Mouse (Mus musculus): ENCODE data around the gene Kansl1l.

Gene Kansl1l

DNA sequence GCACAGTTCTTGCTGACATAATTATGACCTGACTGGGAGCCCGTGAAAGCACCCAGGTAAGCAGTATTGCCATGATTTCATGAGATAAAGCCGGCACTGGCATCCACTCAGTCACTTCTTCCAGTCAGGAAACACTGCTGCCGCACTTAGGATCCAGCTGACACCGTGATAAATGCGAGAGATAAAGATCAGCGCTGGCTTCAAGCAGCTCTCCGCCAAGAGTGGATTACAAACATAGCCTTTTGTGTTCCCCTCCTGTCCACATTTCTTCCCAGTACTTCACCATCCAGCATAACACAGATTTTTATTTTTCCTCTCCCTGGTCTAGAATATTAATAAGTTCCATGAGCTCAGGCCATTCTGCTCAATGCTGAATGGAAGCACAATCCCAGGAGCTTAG is 2.9 kb upstream of the Kansl1l start:
- CTCF ChIA-PET = no interaction called here

DNA sequence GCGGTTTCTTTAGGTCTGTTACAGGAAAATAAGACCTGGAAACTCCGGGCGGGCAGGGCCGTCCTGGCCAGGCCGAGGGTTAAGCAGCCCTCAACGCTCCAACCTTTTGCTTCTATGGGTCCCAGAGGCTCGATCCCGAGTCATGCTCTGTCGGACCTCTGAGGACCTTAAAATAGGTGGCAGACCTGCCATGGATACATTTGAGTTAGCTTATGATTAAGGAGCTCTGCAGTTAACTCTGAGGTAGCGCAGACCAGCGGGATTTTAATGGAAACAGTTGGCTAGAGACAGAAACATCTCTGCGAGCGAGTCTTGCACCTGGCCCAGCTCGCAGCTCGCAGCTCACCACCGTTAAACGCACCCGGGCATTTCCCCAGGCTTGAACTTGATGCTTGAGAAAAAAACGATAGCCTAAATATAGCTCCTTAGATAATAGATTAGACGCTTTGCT is 528 bp upstream of the Kansl1l start:
- CTCF ChIA-PET = interaction anchor here (0.8 kb wide), 1 partner anchor 42 kb away, joined by 4 read pairs; no protein-coding TSS in a partner anchor

- CTCF ChIA-PET = interaction anchor here (0.8 kb wide), 1 partner anchor 43 kb away, joined by 4 read pairs; no protein-coding TSS in a partner anchor
Measured at GRCm38 (mm10) chr1:66816837-66817452, 417 bp downstream of the Kansl1l start.

DNA sequence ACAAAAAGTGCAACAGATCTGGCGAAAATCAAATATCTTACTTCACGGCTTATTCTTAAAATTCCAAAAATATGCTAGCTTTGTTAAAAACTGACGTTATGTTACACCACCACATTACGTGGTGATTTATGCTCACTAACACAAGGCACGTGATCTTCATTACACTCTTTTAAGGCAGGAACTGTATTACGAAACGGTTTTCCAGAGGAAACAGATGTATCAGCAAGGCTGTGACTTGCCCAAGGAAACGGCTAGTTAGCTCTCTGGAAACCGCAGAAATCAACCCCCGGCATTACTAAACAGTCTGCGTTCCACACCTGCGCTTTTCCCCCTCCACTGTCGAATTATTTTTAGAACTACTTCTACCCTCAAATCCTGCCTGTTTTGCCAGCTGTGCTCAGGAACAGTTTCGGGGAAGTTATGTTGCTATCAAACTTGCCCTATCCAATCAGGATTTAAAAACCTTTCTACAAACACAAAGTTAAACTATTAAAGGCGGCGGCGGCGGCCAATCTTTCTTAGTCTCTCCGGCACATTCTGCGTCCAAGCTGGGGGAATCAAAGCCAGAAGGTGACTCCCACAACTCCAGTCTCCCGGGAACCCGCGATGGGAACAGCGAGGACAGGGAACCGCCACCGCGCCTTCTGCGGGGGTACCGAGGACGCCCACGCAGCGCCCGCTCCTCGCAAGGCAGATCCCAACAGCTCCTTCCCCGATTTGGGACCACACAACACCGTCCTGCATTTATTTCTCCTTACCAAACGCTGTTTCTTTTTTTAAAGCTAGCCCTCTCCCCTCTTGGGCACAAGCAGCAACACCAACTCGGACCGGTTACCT is 1.2 kb downstream of the Kansl1l start:
- CTCF ChIA-PET = no interaction called here

- CTCF ChIA-PET = no interaction called here
Measured at GRCm38 (mm10) chr1:66814756-66815155, 2.6 kb downstream of the Kansl1l start.

DNA sequence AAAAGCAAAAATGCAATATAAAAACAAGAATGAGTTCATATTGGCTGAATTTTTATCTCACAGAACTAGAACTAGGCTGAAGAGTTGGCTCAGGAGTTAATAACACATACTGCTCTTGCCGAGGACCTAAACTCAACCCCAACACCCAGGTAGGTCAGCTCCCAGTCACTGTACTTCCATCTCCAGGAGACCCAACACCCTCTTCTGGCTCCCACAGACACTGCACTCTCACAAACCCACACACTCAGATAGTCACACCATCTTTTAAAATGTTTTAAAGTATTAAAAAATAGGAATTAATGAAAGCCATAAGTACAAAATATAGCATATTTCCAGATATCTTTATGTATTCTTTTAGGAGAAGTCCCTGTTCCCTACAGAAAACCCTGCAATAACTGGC is 4.2 kb downstream of the Kansl1l start:
- CTCF ChIA-PET = no interaction called here

GRCm38 (mm10) chr1:66806821-66807220 is 10.5 kb downstream of the Kansl1l start:
- CTCF ChIA-PET = no interaction called here

DNA sequence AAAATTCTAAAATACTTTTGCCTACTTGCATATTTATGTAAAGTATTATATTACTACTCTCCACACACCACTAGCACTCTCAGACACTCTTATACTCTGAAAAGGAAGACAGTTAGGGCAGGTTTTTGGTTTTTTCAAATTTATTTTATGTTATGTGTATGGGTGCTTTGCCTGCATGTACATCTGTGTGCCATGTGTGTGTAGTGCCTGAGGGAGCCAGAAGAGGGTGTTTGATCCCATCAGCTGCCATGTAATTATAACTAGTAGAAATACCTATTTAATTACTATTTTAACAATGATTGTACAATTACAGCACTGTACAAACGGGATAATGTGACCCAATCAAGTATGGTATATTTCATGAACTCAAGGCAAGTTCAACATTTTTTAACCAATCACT is 12.0 kb downstream of the Kansl1l start:
- CTCF ChIA-PET = no interaction called here

GRCm38 (mm10) chr1:66804710-66805109 is 12.7 kb downstream of the Kansl1l start:
- CTCF ChIA-PET = no interaction called here

DNA sequence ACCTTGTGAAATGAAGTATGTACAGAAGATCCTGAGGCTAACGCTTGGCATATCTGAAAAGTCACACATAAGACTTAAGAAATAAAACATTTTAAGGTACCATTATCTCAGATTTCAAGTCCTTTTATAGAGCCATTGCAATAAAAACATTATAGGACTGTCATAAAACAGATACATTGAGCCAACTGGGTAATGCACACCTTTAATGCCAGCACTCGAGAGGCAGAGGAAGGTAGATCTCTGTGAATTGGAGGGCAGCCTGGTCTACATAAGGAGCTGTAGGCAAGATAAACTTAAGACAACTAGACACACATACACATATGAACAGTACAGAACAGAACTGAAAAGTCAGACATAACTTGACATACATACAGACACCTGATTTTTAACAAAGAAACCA is 19.4 kb downstream of the Kansl1l start:
- CTCF ChIA-PET = no interaction called here

DNA sequence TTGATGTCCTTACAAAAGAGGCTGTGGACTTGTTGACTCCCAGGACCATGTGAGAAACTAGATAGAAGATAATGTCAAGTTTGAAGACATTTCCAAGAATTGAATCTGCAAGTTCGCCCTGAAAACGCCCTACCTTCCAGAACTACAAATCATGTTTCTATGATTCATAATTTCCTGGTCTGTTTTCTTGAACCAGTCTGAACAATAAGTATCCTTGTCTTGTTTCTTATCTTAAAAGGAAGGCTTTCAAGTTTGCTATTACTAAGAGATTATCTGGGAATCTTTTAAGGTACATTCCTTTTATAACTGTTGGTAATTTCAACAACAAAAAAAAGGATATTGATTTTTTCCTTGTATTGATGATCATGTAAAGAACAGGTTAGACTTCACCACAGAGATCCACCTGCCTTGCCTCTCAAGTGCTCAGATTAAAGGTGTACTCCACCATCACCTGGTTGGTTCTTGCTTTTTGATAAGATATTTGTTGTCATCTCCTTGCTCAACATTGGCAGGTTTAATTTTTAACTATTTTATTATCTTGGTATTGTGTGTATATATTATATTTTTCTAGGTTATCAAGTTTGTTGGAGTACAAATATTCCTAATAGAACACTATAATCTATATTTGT is 24.4 kb downstream of the Kansl1l start:
- CTCF ChIA-PET = no interaction called here

DNA sequence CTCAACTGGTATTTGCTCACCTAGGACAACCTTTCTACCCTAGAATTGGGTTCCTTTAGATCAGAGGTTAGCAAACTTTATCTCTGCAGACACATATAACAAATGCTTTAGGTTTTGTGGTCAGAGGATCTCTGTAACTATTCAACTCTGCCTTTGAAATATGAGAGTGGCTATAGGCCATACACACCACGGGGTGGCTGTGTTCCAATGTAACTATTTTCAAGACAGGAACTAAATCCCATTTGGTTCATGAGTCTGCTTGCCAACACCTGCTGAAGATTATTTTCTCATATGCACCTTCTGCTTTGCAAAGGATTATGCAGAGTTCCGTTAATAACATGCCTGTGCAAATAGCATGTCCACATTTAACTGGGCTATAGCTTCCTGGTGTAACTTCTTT is 35.1 kb downstream of the Kansl1l start:
- CTCF ChIA-PET = no interaction called here

DNA sequence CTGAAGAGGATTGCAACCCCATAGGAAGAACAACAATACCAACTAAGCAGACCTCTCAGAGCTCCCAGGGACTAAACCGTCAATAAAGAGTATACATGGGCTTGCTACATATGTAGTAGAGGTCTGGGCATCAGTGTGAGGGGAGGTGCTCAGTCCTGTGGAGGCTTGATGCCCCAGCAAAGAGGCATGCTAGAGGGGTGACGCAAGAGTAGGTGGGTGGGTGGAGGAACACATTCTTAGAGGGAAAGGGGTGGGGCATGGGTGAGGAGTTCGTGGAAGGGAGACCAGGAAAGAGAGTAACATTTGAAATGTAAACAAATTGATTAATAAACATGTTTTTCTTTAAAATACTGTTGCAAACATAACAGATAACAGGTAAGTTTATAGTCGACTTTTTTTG is 36.3 kb downstream of the Kansl1l start:
- CTCF ChIA-PET = no interaction called here

GRCm38 (mm10) chr1:66778798-66779197 is 38.6 kb downstream of the Kansl1l start:
- CTCF ChIA-PET = no interaction called here

- CTCF ChIA-PET = no interaction called here
Measured at GRCm38 (mm10) chr1:66777878-66778277, 39.5 kb downstream of the Kansl1l start.

- CTCF ChIA-PET = no interaction called here
Measured at GRCm38 (mm10) chr1:66768764-66769163, 48.6 kb downstream of the Kansl1l start.

GRCm38 (mm10) chr1:66730581-66730980 is 86.8 kb downstream of the Kansl1l start:
- CTCF ChIA-PET = no interaction called here

GRCm38 (mm10) chr1:66712859-66713258 is 104.5 kb downstream of the Kansl1l start:
- CTCF ChIA-PET = no interaction called here

DNA sequence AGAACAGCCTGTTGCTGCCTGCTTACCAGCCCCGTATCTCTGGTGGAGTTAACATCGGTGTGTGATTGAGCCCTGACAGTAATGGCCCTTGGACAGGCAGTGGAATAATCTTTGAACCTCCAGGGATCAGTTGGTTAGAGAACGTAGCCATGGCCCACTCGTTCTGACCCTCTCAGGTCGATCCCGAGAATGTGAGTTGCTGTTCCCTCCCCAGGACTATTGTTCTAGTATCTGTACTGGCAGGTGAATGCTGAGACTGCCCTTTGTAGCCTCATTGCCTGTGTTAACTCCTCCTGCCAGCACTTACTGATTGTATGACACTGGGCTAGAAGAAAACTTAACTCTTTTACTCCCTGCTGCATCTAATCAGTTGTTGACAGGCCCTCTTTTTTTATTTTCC is 112.8 kb downstream of the Kansl1l start:
- CTCF ChIA-PET = no interaction called here

GRCm38 (mm10) chr1:66702623-66703345 is 114.6 kb downstream of the Kansl1l start:
- CTCF ChIA-PET = no interaction called here

- CTCF ChIA-PET = no interaction called here
Measured at GRCm38 (mm10) chr1:66701576-66701940, 115.8 kb downstream of the Kansl1l start.
